Mouse (Mus musculus) heart, postnatal 0 days (tissue): ENCODE data around the gene Gm28051. TPM values are rescaled to one million over a fixed set of nuclear protein-coding genes. Genes with fewer than 3 reads are reported as not detected.
A peak's percentile ranks its signal among the peaks of the same experiment; 100 is the strongest.

Experiments
- ATAC-seq: fragments of 200-750 bp; cut with Nextera tagmentation; 2 replicates; pipeline ENCODE4 v1.8.0; 2017; ENCODE audit warnings: low read depth, moderate number of reproducible peaks, moderate library complexity; ENCODE audit not compliant: insufficient read depth
- DNase-seq: peaks from one replicate; pipeline ENCODE4 v3.0.0-alpha.2; 2016; ENCODE audit warnings: low spot score
- H3K27ac ChIP-seq: fragments of 300-500 bp; sonication (generic); 2 replicates; pipeline ENCODE4 v1.5.1; 2014; ENCODE audit warnings: low read depth, mild to moderate bottlenecking
- H3K27me3 ChIP-seq: fragments of 300-500 bp; sonication (generic); 2 replicates; pipeline ENCODE4 v1.6.1; 2014; ENCODE audit warnings: low read length, mixed read lengths; ENCODE audit not compliant: control insufficient read depth, insufficient read depth
- H3K36me3 ChIP-seq: fragments of 300-500 bp; sonication (generic); replicated peaks from 2 replicates; pipeline ENCODE4 v1.6.1; 2014; ENCODE audit warnings: low read length, mixed read lengths; ENCODE audit not compliant: control insufficient read depth, insufficient read depth
- H3K4me1 ChIP-seq: fragments of 300-500 bp; sonication (generic); 2 replicates; pipeline ENCODE4 v1.6.1; 2014; ENCODE audit warnings: antibody characterized with exemption; ENCODE audit not compliant: control insufficient read depth, insufficient read depth
- H3K4me2 ChIP-seq: fragments of 300-500 bp; sonication (generic); 2 replicates; pipeline ENCODE4 v1.6.1; 2014; ENCODE audit warnings: low read depth, mild to moderate bottlenecking, low read length, moderate library complexity
- H3K4me3 ChIP-seq: fragments of 300-500 bp; sonication (generic); 2 replicates; pipeline ENCODE4 v1.5.1; 2014; ENCODE audit warnings: low read depth, low read length
- H3K9ac ChIP-seq: fragments of 300-500 bp; sonication (generic); replicated peaks from 2 replicates; pipeline ENCODE4 v1.6.1; 2014; ENCODE audit warnings: low read depth, low read length, mixed read lengths
- H3K9me3 ChIP-seq: fragments of 300-500 bp; sonication (generic); replicated peaks from 2 replicates; pipeline ENCODE4 v1.6.1; 2016; ENCODE audit warnings: low read length; ENCODE audit not compliant: control insufficient read depth
- CTCF ChIP-seq: IDR thresholded peaks from 2 replicates; pipeline ENCODE4 v1.5.1; 2016; ENCODE audit warnings: antibody characterized with exemption, control low read depth, low read depth
- EP300 ChIP-seq: IDR thresholded peaks from 2 replicates; pipeline ENCODE4 v1.6.1; 2016; ENCODE audit warnings: antibody characterized with exemption, low read depth
- WGBS: fragments of 180-500 bp; shearing (Covaris S2); extraction: QIAGEN DNeasy Blood & Tissue Kit; methylation state at CpG from one replicate; pipeline ENCODE4 v1.1.7; 2014; 5-methylcytosine and 5-hydroxymethylcytosine counted together
- polyA plus RNA-seq: library from polyadenylated mRNA; unstranded; fragments of >200 nt; fragmentation: Nextera tagmentation; extraction: Ambion mirVana; gene quantifications from 2 replicates; pipeline ENCODE4 v1.2.1, GENCODE M21; 2015
- total RNA-seq: library from RNA; depleted of rRNA; stranded (reverse); fragments of >200 nt; gene quantifications from 2 replicates; pipeline ENCODE4 v1.2.3, GENCODE M21; 2014; ENCODE audit warnings: low replicate concordance

Gm28051 gene
- total and polyA plus RNA-seq, 2 experiments from 2014 or later: not detected

GRCm38 (mm10) chr12:102710851-102711375 lies 46.7 kb downstream of the Gm28051 start:
- no peak for TF ChIP-seq CTCF
- TF ChIP-seq EP300: no peak
- ATAC-seq: no peak
- no peak overlapping the region for H3K9ac ChIP-seq
- no peak for DNase-seq
- no peak overlapping the region for H3K4me2 ChIP-seq
- no peaks in the 10 kb centered on the region for H3K9me3 ChIP-seq
- H3K27ac ChIP-seq: no peak overlapping the region
- no peaks in the 10 kb centered on the region for H3K36me3 ChIP-seq
- 0 out of 2 replicates have a peak, but pooled peaks cover 8% of the 10 kb centered on the region for H3K27me3 ChIP-seq
- peaks cover 7% of the 10 kb centered on the region; the same call in 1 of the 2 replicates for H3K4me1 ChIP-seq
- no peak overlapping the region for H3K4me3 ChIP-seq
- 59% methylated on average over 4 of the region's 4 CpGs for WGBS

DNA sequence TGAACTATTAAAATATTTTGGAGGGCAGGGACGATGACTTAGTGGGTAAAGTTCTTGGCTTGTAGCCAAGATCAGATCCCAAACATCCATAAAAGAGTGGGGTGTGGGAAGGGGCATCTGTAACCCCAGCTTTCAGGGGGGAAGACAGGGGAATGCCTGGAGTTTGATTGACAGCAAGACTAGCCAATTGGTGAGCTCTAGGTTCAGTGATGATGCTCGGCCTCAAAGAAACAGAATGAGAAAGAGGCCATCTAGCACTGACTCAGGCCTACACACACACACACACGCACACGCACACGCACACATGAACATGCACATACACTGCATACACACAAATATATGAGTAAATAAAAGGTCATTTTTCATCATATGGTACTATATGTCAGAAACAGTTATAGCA lies 47.7 kb downstream of the Gm28051 start:
- no peak overlapping the region for H3K4me2 ChIP-seq
- no peaks in the 10 kb centered on the region for H3K36me3 ChIP-seq
- TF ChIP-seq EP300 (no peak), CTCF (no peak)
- no peak overlapping the region for H3K4me3 ChIP-seq
- H3K27ac ChIP-seq: no peak overlapping the region
- no peak for ATAC-seq
- no peaks in the 10 kb centered on the region for H3K9me3 ChIP-seq
- 82% methylated on average over 5 of the region's 5 CpGs for WGBS
- no peak for DNase-seq
- 0 out of 2 replicates have a peak, but pooled peaks cover 8% of the 10 kb centered on the region for H3K27me3 ChIP-seq
- H3K9ac ChIP-seq: no peak overlapping the region
- peaks cover 7% of the 10 kb centered on the region for H3K4me1 ChIP-seq

DNA sequence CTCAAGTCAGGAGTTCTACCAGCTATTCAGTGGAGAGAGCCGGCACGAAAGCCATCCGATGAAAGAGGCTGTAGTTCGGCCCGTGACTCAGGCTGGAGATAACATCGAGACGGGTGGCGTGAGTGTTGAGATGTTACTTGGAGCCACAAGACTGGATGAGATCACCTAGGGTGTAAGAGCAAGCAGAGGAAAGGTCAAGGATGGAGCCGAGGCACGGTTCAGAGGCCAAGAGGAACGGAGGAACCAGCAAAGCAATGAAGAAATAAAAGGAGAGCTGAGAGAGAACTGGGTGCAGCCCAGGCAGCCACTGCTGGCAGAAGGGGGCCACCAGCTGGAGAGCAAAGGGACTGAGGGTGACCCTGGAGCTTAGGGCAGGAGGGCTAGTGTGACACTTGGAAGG lies 49.3 kb downstream of the Gm28051 start:
- Histone ChIP-seq H3K9ac (no peak overlapping the region; the same call in 1 of the 2 replicates), H3K4me3 (peak overlapping the region; percentile 26)

GRCm38 (mm10) chr12:102706833-102707463 lies 50.6 kb downstream of the Gm28051 start:
- Histone ChIP-seq H3K4me2 (no peak overlapping the region), H3K27ac (no peak overlapping the region), H3K9me3 (no peaks in the 10 kb centered on the region), H3K9ac (no peak overlapping the region), H3K27me3 (0 out of 2 replicates have a peak, but pooled peaks cover 8% of the 10 kb centered on the region), H3K4me3 (no peak overlapping the region), H3K36me3 (no peaks in the 10 kb centered on the region), H3K4me1 (peaks cover 16% of the 10 kb centered on the region)
- TF ChIP-seq EP300: no peak
- TF ChIP-seq CTCF: no peak
- DNase-seq (no peak), ATAC-seq (no peak)
- 91% methylated on average over 10 of the region's 10 CpGs for WGBS

More for the DNA sequence above, 49.3 kb downstream of the Gm28051 start:
- DNase-seq: peak; percentile 51
- no peak for ATAC-seq
- H3K36me3 ChIP-seq: no peaks in the 10 kb centered on the region
- peaks cover 9% of the 10 kb centered on the region for H3K4me1 ChIP-seq
- WGBS: 23% methylated on average over 11 of the region's 11 CpGs
- peak overlapping the region; percentile 54 for H3K4me2 ChIP-seq
- H3K27ac ChIP-seq: no peak overlapping the region
- TF ChIP-seq CTCF (peak; percentile 59), EP300 (no peak)
- H3K27me3 ChIP-seq: 0 out of 2 replicates have a peak, but pooled peaks cover 8% of the 10 kb centered on the region
- H3K9me3 ChIP-seq: no peaks in the 10 kb centered on the region

DNA sequence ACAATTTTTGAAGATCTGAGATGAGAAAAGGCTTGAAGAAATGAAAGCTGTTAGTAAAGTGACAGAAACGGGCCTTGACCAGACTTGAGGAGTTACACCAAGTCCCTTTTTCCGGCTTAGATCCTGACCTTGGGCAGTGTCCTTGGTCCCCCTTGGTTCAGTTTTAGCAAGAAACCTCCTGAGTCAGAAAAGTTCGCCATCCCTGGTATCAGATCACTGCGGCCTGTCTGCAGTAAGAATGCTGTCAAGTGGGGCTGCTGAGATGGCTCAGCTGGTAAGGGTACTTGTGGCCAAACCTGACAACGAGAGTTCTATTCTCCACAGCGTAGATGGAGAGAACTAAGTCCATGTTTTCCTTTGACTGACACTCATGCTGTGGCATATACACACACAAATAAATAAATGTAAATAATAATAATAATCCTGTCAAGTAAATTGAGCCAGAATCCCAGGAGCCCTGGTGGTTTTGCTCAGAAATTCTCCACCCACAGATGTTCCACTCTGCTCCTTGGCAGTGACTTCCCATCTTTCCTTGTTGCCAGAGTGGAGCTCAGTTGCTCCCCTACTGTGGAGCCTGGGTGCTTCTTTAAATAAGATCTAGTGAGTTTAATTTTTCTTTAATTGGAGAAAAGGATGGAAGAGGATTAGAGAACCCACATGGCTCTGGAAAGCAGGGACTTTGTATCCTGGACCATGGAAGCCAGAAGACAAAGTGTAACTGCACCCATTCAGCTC lies 51.5 kb downstream of the Gm28051 start:
- Histone ChIP-seq H3K36me3 (no peaks in the 10 kb centered on the region), H3K9me3 (no peaks in the 10 kb centered on the region), H3K27ac (no peak overlapping the region), H3K4me1 (peaks cover 16% of the 10 kb centered on the region), H3K9ac (no peak overlapping the region; the same call in 1 of the 2 replicates), H3K27me3 (0 out of 2 replicates have a peak, but pooled peaks cover 8% of the 10 kb centered on the region), H3K4me2 (no peak overlapping the region; the same call in 1 of the 2 replicates), H3K4me3 (no peak overlapping the region)
- ATAC-seq: no peak
- no peak for TF ChIP-seq EP300
- TF ChIP-seq CTCF: no peak
- WGBS: 73% methylated on average over 6 of the region's 6 CpGs
- DNase-seq: no peak
